Mouse (Mus musculus): ENCODE data around the gene Dnase2a.
A peak's percentile ranks its signal among the peaks of the same experiment; 100 is the strongest.

Dnase2a gene

DNA sequence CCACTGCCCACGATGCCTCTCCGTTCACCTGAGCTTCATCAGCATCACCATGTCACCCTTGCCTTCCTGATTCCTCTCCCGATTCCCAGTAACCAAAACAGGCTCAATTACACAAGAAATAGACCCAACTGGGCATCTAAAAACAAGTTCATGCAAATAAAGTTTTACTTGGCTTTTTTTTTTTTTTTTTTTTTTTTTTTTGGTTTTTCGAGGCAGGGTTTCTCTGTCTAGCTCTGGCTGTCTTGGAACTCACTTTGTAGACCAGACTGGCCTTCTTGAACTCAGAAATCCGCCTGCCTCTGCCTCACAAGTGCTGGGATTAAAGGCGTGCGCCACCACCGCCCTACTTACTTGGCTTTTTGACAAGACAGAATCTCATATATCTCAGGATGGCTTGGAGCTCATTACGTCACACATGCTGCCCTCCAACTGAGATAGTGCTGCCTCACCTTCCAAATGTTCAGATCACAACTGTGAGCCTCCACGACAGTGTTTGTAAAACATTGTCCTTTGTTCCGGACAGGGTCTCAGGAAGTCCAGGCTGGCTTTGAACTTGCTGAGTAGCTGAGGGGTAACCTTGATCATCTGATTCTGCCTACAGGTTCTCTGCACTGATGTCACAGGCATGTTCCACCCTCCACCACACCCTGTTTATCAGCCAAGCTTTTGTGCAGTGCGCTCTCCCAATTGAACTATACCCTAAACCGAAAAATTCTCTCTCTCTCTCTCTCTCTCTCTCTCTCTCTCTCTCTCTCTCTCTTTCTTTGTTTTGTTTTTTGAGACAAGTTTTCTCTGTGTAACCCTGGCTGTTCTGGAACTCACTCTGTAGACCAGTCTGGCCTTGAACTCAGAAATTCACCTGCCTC lies 29.5 kb downstream of the Dnase2a start:
- peak; percentile 66 for DNase-seq

DNA sequence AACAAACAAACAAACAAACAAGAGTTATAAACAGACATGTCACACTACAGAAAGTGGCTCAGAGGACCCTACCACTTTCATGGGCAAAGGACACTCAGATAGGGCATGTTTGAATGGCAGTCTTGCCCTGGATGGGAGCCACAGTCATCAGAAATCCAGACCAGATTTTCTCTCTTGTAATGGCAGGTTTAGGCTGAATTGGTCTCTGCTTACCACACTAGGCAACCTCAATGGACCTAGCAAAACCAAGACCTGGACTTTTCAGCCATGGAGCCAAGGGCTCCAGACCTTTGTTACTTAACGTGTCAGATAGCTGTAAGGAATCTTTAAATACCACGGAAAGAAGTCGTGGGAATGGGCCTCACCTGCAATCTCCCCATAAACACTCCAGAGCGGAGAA lies 35.3 kb downstream of the Dnase2a start:
- DNase-seq, result no peak

GRCm38 (mm10) chr8:84944478-84945160 lies 36.3 kb downstream of the Dnase2a start:
- peak; percentile 81 for DNase-seq

- DNase-seq, result peak; percentile 73
Measured at GRCm38 (mm10) chr8:84945235-84945632, 36.9 kb downstream of the Dnase2a start.

GRCm38 (mm10) chr8:84945633-84946527 lies 37.5 kb downstream of the Dnase2a start:
- DNase-seq, result peak; percentile 78

DNA sequence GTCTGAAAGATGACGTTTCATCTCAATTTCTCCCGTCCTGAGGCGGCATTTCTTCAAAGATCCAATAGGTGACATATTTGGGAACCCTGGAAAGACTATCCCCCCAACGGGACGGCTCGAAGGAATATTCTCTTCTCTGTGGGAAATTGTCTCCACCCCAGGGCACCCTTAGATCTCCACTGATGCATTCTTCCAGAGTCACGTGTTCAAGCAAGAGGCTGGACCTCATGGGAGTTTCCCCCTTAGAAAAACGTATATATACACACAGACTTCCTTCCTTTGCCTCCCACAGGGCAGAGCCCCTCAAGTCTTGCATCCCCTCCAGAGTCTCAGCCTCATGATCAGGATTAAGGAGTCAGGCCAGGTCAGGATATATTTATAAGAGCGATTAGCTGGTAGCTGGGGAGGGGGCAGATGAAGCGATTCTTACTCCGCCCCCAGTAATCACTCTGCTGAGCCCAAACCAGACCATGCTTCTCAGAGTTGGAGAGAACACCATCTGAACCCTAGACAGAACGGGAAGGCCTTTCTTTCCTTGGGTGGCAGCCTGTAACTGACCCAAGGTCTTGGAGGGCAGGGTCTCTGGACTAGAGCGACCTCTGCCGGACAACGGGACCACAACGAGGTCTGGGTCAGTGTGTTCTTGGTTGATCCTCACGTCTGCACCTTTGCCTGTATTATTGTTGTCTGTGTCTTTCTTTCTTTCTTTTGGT lies 38.3 kb downstream of the Dnase2a start, which contains the start of gene Rtbdn:
Rtbdn (plus strand) TSS at position 464 of the 713 bp plus-strand sequence.
- peak; percentile 82 for DNase-seq

DNA sequence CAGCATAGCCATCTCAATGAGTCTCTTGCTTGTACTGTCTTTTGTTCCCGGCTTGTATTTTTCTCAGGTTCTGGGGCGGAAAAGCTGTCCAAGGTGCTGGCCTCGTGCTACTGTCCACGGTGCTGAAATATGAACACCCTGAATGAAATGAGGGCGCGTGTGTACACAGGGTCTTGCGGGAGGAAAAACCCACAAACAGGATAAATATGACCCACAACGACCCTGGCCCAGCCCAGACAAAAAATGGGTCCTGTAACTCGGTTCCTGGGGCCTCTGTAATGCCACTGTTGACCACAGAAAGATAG lies 38.8 kb downstream of the Dnase2a start:
- DNase-seq, result no peak

- DNase-seq, result no peak
Measured at GRCm38 (mm10) chr8:84949753-84950152, 41.4 kb downstream of the Dnase2a start.

- no peak for DNase-seq
Measured at GRCm38 (mm10) chr8:84952612-84953255, 44.4 kb downstream of the Dnase2a start.

GRCm38 (mm10) chr8:84956768-84957167 lies 48.4 kb downstream of the Dnase2a start:
- DNase-seq, result peak; percentile 90

DNA sequence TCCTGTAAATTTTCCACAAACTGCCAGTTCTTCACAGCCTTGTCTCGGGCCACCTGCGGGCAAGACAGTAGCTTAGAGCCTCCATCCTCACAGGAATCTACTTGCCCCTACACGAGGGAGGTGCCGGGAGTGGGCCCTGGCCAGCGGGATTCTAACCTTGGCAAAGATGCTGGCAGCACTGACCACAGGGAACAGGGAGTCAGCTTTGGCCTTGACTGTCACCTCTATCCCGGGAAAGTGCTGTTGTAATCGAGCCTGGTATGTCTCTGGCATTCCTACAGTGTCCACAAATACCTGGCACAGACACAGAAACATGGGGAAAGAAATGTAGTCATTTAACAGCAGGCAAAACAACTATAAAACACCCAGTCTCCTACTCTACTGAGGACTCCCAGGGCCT lies 51.5 kb downstream of the Dnase2a start:
- no peak for DNase-seq

DNA sequence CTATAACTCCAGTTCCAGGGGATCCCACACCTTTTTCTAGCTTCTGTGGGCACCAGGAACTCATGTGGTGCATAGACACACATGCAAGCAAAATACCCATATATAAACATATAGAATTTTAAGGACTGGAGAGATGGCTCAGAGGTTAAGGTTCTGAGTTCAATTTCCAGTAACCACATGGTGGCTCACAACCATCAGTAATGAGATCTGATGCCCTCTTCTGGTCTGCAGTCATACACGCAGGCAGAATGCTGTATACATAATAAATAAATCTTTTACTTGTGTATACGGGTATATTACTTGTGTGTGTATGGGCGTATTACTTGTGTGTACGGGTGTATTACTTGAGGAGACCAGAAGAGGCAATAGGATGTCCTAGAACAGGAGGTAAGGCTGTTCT lies 55.6 kb downstream of the Dnase2a start:
- DNase-seq, result no peak

- DNase-seq, result peak; percentile 96
Measured at GRCm38 (mm10) chr8:84965731-84966291, 57.5 kb downstream of the Dnase2a start.

DNA sequence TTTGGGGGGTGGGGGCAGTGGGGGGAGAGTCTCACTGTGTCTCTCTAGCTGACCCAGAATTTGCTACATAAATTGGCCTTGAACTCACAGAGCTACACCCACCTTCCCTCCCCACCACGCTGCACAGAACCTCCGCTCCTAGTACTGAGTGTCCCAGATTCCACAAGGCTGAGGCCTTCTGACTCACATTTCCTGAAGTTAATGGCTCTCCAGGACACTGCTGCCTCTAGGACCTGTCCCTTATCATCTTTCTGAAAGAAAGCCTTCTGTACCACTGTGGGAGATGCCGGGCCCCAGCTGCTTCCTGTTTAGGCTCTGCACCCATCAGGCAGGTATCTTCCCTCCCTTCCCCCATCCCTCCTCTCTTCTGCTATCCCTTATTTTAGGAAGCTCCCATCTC lies 58.2 kb downstream of the Dnase2a start:
- peak; percentile 56 for DNase-seq

- DNase-seq, result no peak
Measured at GRCm38 (mm10) chr8:84967532-84968304, 59.4 kb downstream of the Dnase2a start.

DNA sequence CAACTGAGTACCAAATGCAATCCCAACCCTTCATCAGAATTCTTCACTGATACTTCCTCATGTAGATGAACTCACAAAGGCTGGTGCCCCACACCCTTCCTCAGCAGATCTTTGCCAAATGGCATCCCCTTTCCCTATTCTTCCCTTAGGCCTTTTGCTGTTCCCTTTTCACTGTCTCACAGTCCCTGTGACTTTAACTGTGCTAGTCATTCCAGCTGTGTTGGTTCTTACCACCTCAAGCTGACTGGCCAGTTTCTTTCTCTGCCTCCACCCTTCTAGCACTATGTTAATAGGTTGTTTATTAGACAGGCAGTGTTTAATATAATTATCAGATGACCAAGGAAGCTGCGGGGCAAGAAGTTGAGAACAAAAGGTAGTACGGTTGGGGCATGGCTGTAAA lies 60.3 kb downstream of the Dnase2a start:
- no peak for DNase-seq

DNA sequence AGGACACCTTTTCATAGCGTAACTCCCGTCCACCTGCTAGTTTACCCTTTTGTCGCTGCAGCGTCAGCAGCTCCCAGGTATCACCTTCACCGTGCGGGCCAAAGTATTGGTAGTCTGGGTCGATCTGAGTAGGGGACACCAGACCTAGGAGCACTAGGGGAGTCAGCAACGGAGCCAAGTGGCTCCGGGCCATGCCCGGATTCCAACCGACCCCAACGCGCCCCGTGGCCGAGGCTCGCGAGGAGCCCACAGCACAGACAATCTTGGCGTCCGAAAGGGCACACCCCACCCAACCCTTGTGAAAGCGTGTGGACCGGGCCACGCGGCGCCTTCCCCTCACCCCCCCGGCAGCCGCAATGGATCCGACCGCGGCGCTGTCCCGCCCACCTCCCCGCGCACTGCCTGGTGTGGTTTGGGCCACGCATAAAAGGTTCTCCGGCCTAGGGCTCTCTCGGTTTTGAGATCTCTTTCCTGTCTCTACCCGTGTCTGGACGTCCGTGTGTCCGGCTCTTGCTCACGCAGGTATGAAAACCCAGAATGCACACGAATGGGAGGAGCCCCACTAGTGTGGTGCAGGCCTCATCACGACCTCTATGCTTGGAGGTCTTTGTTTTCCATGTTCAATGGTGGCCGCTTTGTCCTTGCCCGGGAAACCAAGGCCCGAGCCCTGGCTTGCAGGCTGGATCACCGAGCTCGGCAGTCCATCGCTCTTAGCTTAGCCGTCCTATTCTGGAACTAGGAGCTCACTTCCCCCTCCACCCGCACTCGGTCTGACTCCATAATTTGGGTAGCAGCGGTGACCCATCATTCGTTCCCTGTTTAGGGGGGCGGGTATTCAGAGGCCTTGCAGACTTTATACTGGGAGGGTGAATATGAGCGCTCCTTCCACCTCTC lies 61.1 kb downstream of the Dnase2a start, which contains the start of the genes Gm49661, Prdx2 and Rnaseh2a:
Gm49661 (minus strand) TSS at position 193 of the 894 bp plus-strand sequence.
Prdx2 (plus strand) TSS at position 347 of the 894 bp plus-strand sequence.
Rnaseh2a (minus strand) TSS at position 527 of the 894 bp plus-strand sequence.
- peak; percentile 78 for DNase-seq

- peak; percentile 47 for DNase-seq
Measured at GRCm38 (mm10) chr8:84970135-84970790, 61.9 kb downstream of the Dnase2a start.

DNA sequence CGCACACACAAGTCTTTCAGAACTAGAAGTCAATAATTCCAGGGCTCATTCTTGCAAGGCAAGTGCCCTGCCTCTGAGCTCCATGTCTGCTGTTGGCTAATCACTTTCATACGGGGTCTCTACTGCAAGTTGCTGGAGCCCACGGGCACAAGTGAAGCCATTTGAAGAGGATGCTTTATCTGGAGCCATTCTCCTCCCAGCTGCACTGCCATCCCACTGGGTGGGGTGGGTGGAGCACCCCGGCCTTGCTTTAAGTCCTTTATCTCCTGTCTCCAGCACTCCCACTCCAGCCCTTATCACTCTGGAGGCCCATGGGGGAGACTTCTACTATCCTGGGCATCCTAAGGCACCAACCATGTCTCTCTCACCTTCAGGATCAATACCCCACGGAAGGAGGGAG lies 62.6 kb downstream of the Dnase2a start:
- DNase-seq, result peak; percentile 42

Measured in cerebellum, adult 9-10 months (tissue).